Mouse (Mus musculus) heart, embryonic 13.5 days (tissue): ENCODE results near the gene Gm26602. TPM values are rescaled to one million over a fixed set of nuclear protein-coding genes. Genes with fewer than 3 reads are reported as not detected.
"Not testable (repeated sequence)": the region's sequence is repeated elsewhere in the genome, so short reads cannot be mapped to it uniquely, and the experiment has no call there.

Experiments used
- ATAC-seq: fragments of 200-750 bp; cut with Nextera tagmentation; 2 replicates; pipeline ENCODE4 v1.8.0; 2017; ENCODE audit warnings: moderate TSS enrichment; ENCODE audit not compliant: insufficient number of reproducible peaks, low FRiP score, low TSS enrichment; ENCODE audit errors: extremely low read depth
- H3K27ac ChIP-seq: fragments of 300-500 bp; sonication (generic); replicated peaks from 2 replicates; pipeline ENCODE4 v1.5.1; 2015; ENCODE audit warnings: moderate library complexity, mild to moderate bottlenecking, inconsistent platforms
- H3K27me3 ChIP-seq: fragments of 300-500 bp; sonication (generic); replicated peaks from 2 replicates; pipeline ENCODE4 v1.6.1; 2015; ENCODE audit warnings: mild to moderate bottlenecking, inconsistent platforms
- H3K36me3 ChIP-seq: fragments of 300-500 bp; sonication (generic); 2 replicates; pipeline ENCODE4 v1.6.1; 2015; ENCODE audit warnings: mild to moderate bottlenecking, inconsistent platforms
- H3K4me1 ChIP-seq: fragments of 300-500 bp; sonication (generic); 2 replicates; pipeline ENCODE4 v1.6.1; 2015; ENCODE audit warnings: inconsistent platforms
- H3K4me2 ChIP-seq: fragments of 300-500 bp; sonication (generic); 2 replicates; pipeline ENCODE4 v1.6.1; 2015; ENCODE audit warnings: inconsistent platforms, mild to moderate bottlenecking, moderate library complexity
- H3K4me3 ChIP-seq: fragments of 300-500 bp; sonication (generic); 2 replicates; pipeline ENCODE4 v1.5.1; 2015; ENCODE audit warnings: moderate library complexity, mild to moderate bottlenecking, inconsistent platforms
- H3K9ac ChIP-seq: fragments of 300-500 bp; sonication (generic); 2 replicates; pipeline ENCODE4 v1.6.1; 2015; ENCODE audit warnings: inconsistent platforms, mild to moderate bottlenecking, moderate library complexity
- H3K9me3 ChIP-seq: fragments of 300-500 bp; sonication (generic); 2 replicates; pipeline ENCODE4 v1.6.1; 2016; ENCODE audit warnings: inconsistent platforms
- WGBS: fragments of 180-500 bp; shearing (Covaris S2); methylation state at CpG from one replicate; pipeline ENCODE4 v1.1.7; 2015; ENCODE audit warnings: mixed read lengths; 5-methylcytosine and 5-hydroxymethylcytosine counted together
- polyA plus RNA-seq: library from polyadenylated mRNA; unstranded; fragments of >200 nt; fragmentation: Nextera tagmentation; extraction: Ambion mirVana; gene quantifications from 2 replicates; pipeline ENCODE4 v1.2.1, GENCODE M21; 2015

Gm26602 gene
- polyA plus RNA-seq, 1 experiment from 2014 or later = not detected

GRCm38 (mm10) chr10:79873313-79873712 lies 37.3 kb upstream of the Gm26602 start:
- Histone ChIP-seq H3K4me2 (peak overlapping the region; percentile 94), H3K36me3 (no peaks in the 10 kb centered on the region), H3K4me1 (peaks cover 22% of the 10 kb centered on the region), H3K9me3 (no peaks in the 10 kb centered on the region), H3K27ac (no peak overlapping the region), H3K9ac (peak overlapping the region; percentile 88), H3K27me3 (peaks cover 22% of the 10 kb centered on the region; the same call in 1 of the 2 replicates), H3K4me3 (peak overlapping the region; percentile 72)
- 18% methylated on average over 6 of the region's 6 CpGs for WGBS
- no peak for ATAC-seq

GRCm38 (mm10) chr10:79873715-79874289 lies 36.9 kb upstream of the Gm26602 start:
- peaks cover 22% of the 10 kb centered on the region for H3K4me1 ChIP-seq
- peaks cover 23% of the 10 kb centered on the region; the same call in 1 of the 2 replicates for H3K27me3 ChIP-seq
- 5% methylated on average over 26 of the region's 26 CpGs for WGBS
- no peaks in the 10 kb centered on the region for H3K36me3 ChIP-seq
- H3K9ac ChIP-seq = peak overlapping the region; percentile 88
- peak overlapping the region; percentile 94 for H3K4me2 ChIP-seq
- peak overlapping the region; percentile 72 for H3K4me3 ChIP-seq
- H3K9me3 ChIP-seq = no peaks in the 10 kb centered on the region
- ATAC-seq = no peak
- H3K27ac ChIP-seq = no peak overlapping the region; the same call in 1 of the 2 replicates

- H3K9ac ChIP-seq = peak within 1 kb of the TSS; percentile 88
- H3K4me3 ChIP-seq = peak within 1 kb of the TSS; percentile 72
- peaks cover 24% of the 10 kb centered on the region; the same call in 1 of the 2 replicates for H3K27me3 ChIP-seq
- WGBS = 1% methylated on average over 49 of the region's 57 CpGs
- no peaks in the 10 kb centered on the region for H3K9me3 ChIP-seq
- ATAC-seq = peak; percentile 30
- no peak within 1 kb of the TSS; the same call in 1 of the 2 replicates for H3K27ac ChIP-seq
- no peaks in the 10 kb centered on the region for H3K36me3 ChIP-seq
- H3K4me1 ChIP-seq = peaks cover 24% of the 10 kb centered on the region
- peak within 1 kb of the TSS; percentile 94 for H3K4me2 ChIP-seq
Measured at GRCm38 (mm10) chr10:79874290-79874862, 36.3 kb upstream of the Gm26602 start, which contains the start of the genes Prtn3 and Plppr3. Gene Prtn3, plus strand, starts transcription at chr10:79874476. Gene Plppr3, minus strand, starts transcription at chr10:79874634.

GRCm38 (mm10) chr10:79877174-79877573 lies 33.5 kb upstream of the Gm26602 start:
- Histone ChIP-seq H3K9ac (no peak overlapping the region), H3K36me3 (no peaks in the 10 kb centered on the region), H3K4me3 (no peak overlapping the region), H3K4me1 (peaks cover 46% of the 10 kb centered on the region), H3K27ac (no peak overlapping the region), H3K9me3 (no peaks in the 10 kb centered on the region), H3K27me3 (peaks cover 44% of the 10 kb centered on the region), H3K4me2 (no peak overlapping the region)
- 36% methylated on average over 1 of the region's 1 CpGs for WGBS
- ATAC-seq = no peak

GRCm38 (mm10) chr10:79877757-79878156 lies 32.9 kb upstream of the Gm26602 start:
- H3K27me3 ChIP-seq = peaks cover 49% of the 10 kb centered on the region
- no peak overlapping the region for H3K4me3 ChIP-seq
- ATAC-seq = no peak
- H3K9ac ChIP-seq = no peak overlapping the region
- H3K27ac ChIP-seq = no peak overlapping the region
- 59% methylated on average over 12 of the region's 12 CpGs for WGBS
- H3K4me2 ChIP-seq = no peak overlapping the region
- no peaks in the 10 kb centered on the region for H3K36me3 ChIP-seq
- H3K4me1 ChIP-seq = peaks cover 52% of the 10 kb centered on the region
- no peaks in the 10 kb centered on the region for H3K9me3 ChIP-seq

GRCm38 (mm10) chr10:79879527-79879926 lies 31.1 kb upstream of the Gm26602 start:
- no peaks in the 10 kb centered on the region for H3K9me3 ChIP-seq
- no peaks in the 10 kb centered on the region for H3K36me3 ChIP-seq
- no peak overlapping the region for H3K27ac ChIP-seq
- 0 out of 2 replicates have a peak overlapping the region, but pooled peaks have one; percentile 37 for H3K9ac ChIP-seq
- H3K4me2 ChIP-seq = no peak overlapping the region
- peaks cover 46% of the 10 kb centered on the region for H3K4me1 ChIP-seq
- H3K4me3 ChIP-seq = no peak overlapping the region
- 30% methylated on average over 3 of the region's 3 CpGs for WGBS
- ATAC-seq = no peak
- peaks cover 50% of the 10 kb centered on the region for H3K27me3 ChIP-seq

GRCm38 (mm10) chr10:79880721-79881120 lies 29.9 kb upstream of the Gm26602 start:
- H3K4me2 ChIP-seq = no peak overlapping the region

GRCm38 (mm10) chr10:79881981-79882380 lies 28.7 kb upstream of the Gm26602 start:
- H3K4me2 ChIP-seq = peak overlapping the region; percentile 62
- H3K4me1 ChIP-seq = peaks cover 43% of the 10 kb centered on the region
- no peaks in the 10 kb centered on the region for H3K9me3 ChIP-seq
- WGBS = 6% methylated on average over 22 of the region's 22 CpGs
- ATAC-seq = no peak
- peak overlapping the region; percentile 34 for H3K4me3 ChIP-seq
- H3K9ac ChIP-seq = peak overlapping the region; percentile 74
- no peaks in the 10 kb centered on the region for H3K36me3 ChIP-seq
- H3K27ac ChIP-seq = no peak overlapping the region
- peaks cover 46% of the 10 kb centered on the region for H3K27me3 ChIP-seq

More at GRCm38 (mm10) chr10:79880721-79881120, 29.9 kb upstream of the Gm26602 start:
- peaks cover 44% of the 10 kb centered on the region for H3K4me1 ChIP-seq
- H3K27me3 ChIP-seq = peaks cover 40% of the 10 kb centered on the region
- no peak overlapping the region for H3K4me3 ChIP-seq
- H3K27ac ChIP-seq = no peak overlapping the region
- WGBS = 19% methylated on average over 9 of the region's 9 CpGs
- no peak for ATAC-seq
- H3K9ac ChIP-seq = 0 out of 2 replicates have a peak overlapping the region, but pooled peaks have one; percentile 11
- H3K36me3 ChIP-seq = no peaks in the 10 kb centered on the region
- H3K9me3 ChIP-seq = no peaks in the 10 kb centered on the region

GRCm38 (mm10) chr10:79883297-79884084 lies 27.2 kb upstream of the Gm26602 start:
- Histone ChIP-seq H3K9ac (peak overlapping the region; percentile 57; the same call in 1 of the 2 replicates), H3K4me2 (peak overlapping the region; percentile 16; the same call in 1 of the 2 replicates), H3K36me3 (no peaks in the 10 kb centered on the region), H3K27ac (no peak overlapping the region), H3K4me3 (0 out of 2 replicates have a peak overlapping the region, but pooled peaks have one; percentile 6), H3K27me3 (peaks cover 47% of the 10 kb centered on the region), H3K9me3 (no peaks in the 10 kb centered on the region), H3K4me1 (peaks cover 40% of the 10 kb centered on the region)
- ATAC-seq = no peak
- WGBS = 14% methylated on average over 22 of the region's 22 CpGs

- no peak overlapping the region for H3K9ac ChIP-seq
- no peak overlapping the region for H3K4me3 ChIP-seq
- 52% methylated on average over 4 of the region's 4 CpGs for WGBS
- H3K9me3 ChIP-seq = no peaks in the 10 kb centered on the region
- ATAC-seq = no peak
- H3K36me3 ChIP-seq = no peaks in the 10 kb centered on the region
- no peak overlapping the region for H3K27ac ChIP-seq
- no peak overlapping the region for H3K4me2 ChIP-seq
- peaks cover 37% of the 10 kb centered on the region for H3K4me1 ChIP-seq
- H3K27me3 ChIP-seq = peaks cover 47% of the 10 kb centered on the region
Measured at GRCm38 (mm10) chr10:79884446-79884845, 26.2 kb upstream of the Gm26602 start.

- H3K36me3 ChIP-seq, H3K9me3 ChIP-seq, H3K4me2 ChIP-seq, ATAC-seq, H3K27ac ChIP-seq, H3K4me3 ChIP-seq, H3K9ac ChIP-seq: not testable (repeated sequence)
- WGBS = 68% methylated on average over 3 of the region's 3 CpGs
- peaks cover 46% of the 10 kb centered on the region for H3K27me3 ChIP-seq
- peaks cover 32% of the 10 kb centered on the region for H3K4me1 ChIP-seq
Measured at GRCm38 (mm10) chr10:79884938-79885337, 25.7 kb upstream of the Gm26602 start.
